Mouse (Mus musculus) Muller cell, postnatal 12 days (primary cell): Measurements from ENCODE around the gene Olfr1444.

ENCODE experiments used
- DNase-seq: peaks from one replicate; pipeline ENCODE4 v3.0.0-alpha.2; 2015; ENCODE audit errors: inconsistent ontology term

The Olfr1444 gene

GRCm38 (mm10) chr19:12856983-12857382 lies at the start of gene Olfr1444:
Gene Olfr1444, plus strand, starts transcription at chr19:12857283.
- DNase-seq, result no peak

- no peak for DNase-seq
These were observed 44.3 kb upstream of the Olfr1444 start for GRCm38 (mm10) chr19:12812644-12813364.

GRCm38 (mm10) chr19:12813883-12814282 lies 43.2 kb upstream of the Olfr1444 start:
- no peak for DNase-seq

- DNase-seq, result no peak
These were observed 38.6 kb upstream of the Olfr1444 start for GRCm38 (mm10) chr19:12818507-12818906.

GRCm38 (mm10) chr19:12820383-12820782 lies 36.7 kb upstream of the Olfr1444 start:
- DNase-seq, result no peak

GRCm38 (mm10) chr19:12824549-12824948 lies 32.5 kb upstream of the Olfr1444 start:
- DNase-seq, result no peak

- DNase-seq, result no peak
These were observed 26.2 kb upstream of the Olfr1444 start for GRCm38 (mm10) chr19:12830823-12831430.

GRCm38 (mm10) chr19:12831559-12831958 lies 25.5 kb upstream of the Olfr1444 start:
- no peak for DNase-seq

- no peak for DNase-seq
These were observed 23.5 kb upstream of the Olfr1444 start for GRCm38 (mm10) chr19:12833625-12834024.

GRCm38 (mm10) chr19:12838507-12838906 lies 18.6 kb upstream of the Olfr1444 start:
- DNase-seq, result no peak

GRCm38 (mm10) chr19:12846382-12846781 lies 10.7 kb upstream of the Olfr1444 start, which contains the start of gene Gm5244:
Gene Gm5244, plus strand, starts transcription at chr19:12846682.
- DNase-seq, result no peak

- DNase-seq, result no peak
These were observed 26.5 kb downstream of the Olfr1444 start, which contains the start of gene Olfr1445 for GRCm38 (mm10) chr19:12883555-12883954. Gene Olfr1445, plus strand, starts transcription at chr19:12883855.

- DNase-seq, result no peak
These were observed 36.3 kb downstream of the Olfr1444 start, which contains the start of gene Olfr1446 for GRCm38 (mm10) chr19:12893424-12893823. Gene Olfr1446, minus strand, starts transcription at chr19:12893524.

GRCm38 (mm10) chr19:12903643-12904042 lies 46.6 kb downstream of the Olfr1444 start, which contains the start of gene Olfr1447:
Gene Olfr1447, minus strand, starts transcription at chr19:12903743.
- no peak for DNase-seq
